Mouse (Mus musculus): ENCODE measurements around the gene Def8. TPM values are rescaled to one million over a fixed set of nuclear protein-coding genes. Genes with fewer than 3 reads are reported as not detected.
A peak's percentile ranks its signal among the peaks of the same experiment; 100 is the strongest.

Gene Def8
- polyA plus RNA-seq, 1 experiment = 55.5 TPM

DNA sequence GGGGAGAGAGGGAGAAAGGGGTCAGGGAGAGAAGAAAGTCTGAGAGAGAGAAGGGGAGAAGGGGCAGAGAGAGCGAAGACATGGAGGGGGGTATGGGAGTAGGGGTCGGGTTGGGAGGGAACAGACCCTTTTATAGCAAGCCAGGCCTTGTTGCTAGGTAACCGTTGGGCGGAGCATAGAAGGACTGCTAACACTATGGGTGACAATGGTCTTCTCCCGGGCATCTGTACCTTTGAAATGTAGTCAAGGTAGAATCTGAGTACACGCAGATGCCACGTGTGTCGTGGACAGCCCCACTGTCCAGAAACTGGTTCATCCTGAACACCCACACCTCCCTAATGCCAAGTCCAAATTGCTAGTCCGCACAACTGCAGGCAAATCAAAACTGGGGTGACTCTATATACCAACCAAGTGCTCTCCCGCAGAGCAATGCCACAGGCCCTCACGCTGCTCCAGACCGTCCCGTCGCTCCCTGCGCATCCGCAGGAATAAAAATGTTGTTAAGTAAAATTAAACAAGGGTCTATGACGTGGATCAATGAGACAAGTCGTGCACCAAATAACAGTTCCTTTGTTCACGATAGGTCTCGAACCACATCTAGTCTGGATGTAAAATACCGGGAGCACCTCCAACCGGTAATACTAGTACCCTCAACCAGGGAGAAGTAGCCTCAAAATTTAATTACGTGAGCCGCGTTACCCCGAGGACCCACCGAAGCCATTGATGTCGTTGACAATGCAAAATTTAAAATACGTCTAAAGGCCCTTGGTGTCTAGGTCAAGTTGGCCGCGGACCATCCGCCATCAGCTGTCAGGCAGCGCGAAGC, 53.8 kb downstream of the Def8 start:
- DNase-seq (ENCODE audit: low read depth) = peak; percentile 71
- TF ChIP-seq POLR2A (IDR thresholded peaks at IDR 0.05; ENCODE audit: borderline replicate concordance, extremely low read depth, insufficient read depth, insufficient read length, poor library complexity, severe bottlenecking) = no peak
- no peak for TF ChIP-seq CTCF (IDR thresholded peaks at IDR 0.05; ENCODE audit: borderline replicate concordance, extremely low read depth, insufficient read depth, insufficient read length)

GRCm38 (mm10) chr8:123477737-123478258, 54.5 kb downstream of the Def8 start, which contains the start of gene Afg3l1:
Gene Afg3l1, plus strand, starts transcription at chr8:123477903.
- DNase-seq (ENCODE audit: low read depth) = peak; percentile 95
- TF ChIP-seq POLR2A (IDR thresholded peaks at IDR 0.05; ENCODE audit: borderline replicate concordance, extremely low read depth, insufficient read depth, insufficient read length, poor library complexity, severe bottlenecking) = peak; percentile 91
- no peak for TF ChIP-seq CTCF (IDR thresholded peaks at IDR 0.05; ENCODE audit: borderline replicate concordance, extremely low read depth, insufficient read depth, insufficient read length)

GRCm38 (mm10) chr8:123478456-123479218, 55.3 kb downstream of the Def8 start:
- peak; percentile 41 for DNase-seq (ENCODE audit: low read depth)
- no peak for TF ChIP-seq POLR2A (IDR thresholded peaks at IDR 0.05; ENCODE audit: borderline replicate concordance, extremely low read depth, insufficient read depth, insufficient read length, poor library complexity, severe bottlenecking)
- no peak for TF ChIP-seq CTCF (IDR thresholded peaks at IDR 0.05; ENCODE audit: borderline replicate concordance, extremely low read depth, insufficient read depth, insufficient read length)

GRCm38 (mm10) chr8:123482627-123483026, 59.3 kb downstream of the Def8 start:
- peak; percentile 21 for DNase-seq (ENCODE audit: low read depth)

GRCm38 (mm10) chr8:123491280-123492075, 68.2 kb downstream of the Def8 start:
- no peak for DNase-seq (ENCODE audit: low read depth)
- TF ChIP-seq CTCF (IDR thresholded peaks at IDR 0.05; ENCODE audit: borderline replicate concordance, extremely low read depth, insufficient read depth, insufficient read length) (no peak), POLR2A (IDR thresholded peaks at IDR 0.05; ENCODE audit: borderline replicate concordance, extremely low read depth, insufficient read depth, insufficient read length, poor library complexity, severe bottlenecking) (no peak)

More at GRCm38 (mm10) chr8:123482627-123483026, 59.3 kb downstream of the Def8 start:
- TF ChIP-seq POLR2A (IDR thresholded peaks at IDR 0.05; ENCODE audit: borderline replicate concordance, extremely low read depth, insufficient read depth, insufficient read length, poor library complexity, severe bottlenecking) (no peak), CTCF (IDR thresholded peaks at IDR 0.05; ENCODE audit: borderline replicate concordance, extremely low read depth, insufficient read depth, insufficient read length) (peak; percentile 30; the same call in 1 of the 2 replicates)

DNA sequence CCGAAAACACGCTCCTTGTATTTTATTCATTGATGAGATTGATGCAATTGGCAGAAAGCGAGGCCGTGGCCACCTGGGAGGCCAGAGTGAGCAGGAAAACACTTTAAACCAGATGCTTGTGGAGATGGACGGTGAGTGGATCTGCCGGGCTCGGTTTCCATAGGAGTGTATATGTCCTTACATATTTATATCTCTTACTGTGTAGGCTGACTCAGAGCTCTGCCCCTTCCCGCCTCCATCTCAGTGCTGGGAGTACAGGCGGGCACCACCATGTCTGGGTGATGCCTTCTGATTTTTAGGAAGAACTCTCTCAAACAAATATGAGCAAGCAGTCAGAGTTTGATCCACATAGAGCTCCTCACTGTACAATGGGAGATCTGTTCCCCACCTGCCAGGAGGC, 69.6 kb downstream of the Def8 start:
- DNase-seq (ENCODE audit: low read depth) = no peak
- TF ChIP-seq POLR2A (IDR thresholded peaks at IDR 0.05; ENCODE audit: borderline replicate concordance, extremely low read depth, insufficient read depth, insufficient read length, poor library complexity, severe bottlenecking) (no peak), CTCF (IDR thresholded peaks at IDR 0.05; ENCODE audit: borderline replicate concordance, extremely low read depth, insufficient read depth, insufficient read length) (no peak)

DNA sequence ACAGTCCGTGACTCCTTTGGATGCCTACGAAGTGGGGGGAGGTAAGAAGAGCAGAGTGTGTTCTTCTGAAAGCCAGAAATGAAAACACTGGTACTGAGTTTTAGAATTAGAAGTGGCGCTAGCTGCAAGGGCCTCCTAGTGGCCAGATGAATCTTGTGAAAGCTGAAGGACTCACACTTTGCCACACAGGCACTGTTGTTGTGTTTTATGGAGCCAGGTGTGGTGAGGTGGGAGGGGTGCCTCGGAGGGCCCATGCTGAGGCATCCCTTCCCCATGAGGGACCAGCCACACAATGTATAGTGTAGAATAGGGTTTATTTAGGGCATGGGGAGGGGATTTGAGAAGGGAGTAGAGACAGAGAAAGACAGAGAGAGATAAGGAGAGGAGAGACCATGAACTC, 74.4 kb downstream of the Def8 start:
- no peak for DNase-seq (ENCODE audit: low read depth)
- peak; percentile 25; the same call in 1 of the 2 replicates for TF ChIP-seq CTCF (IDR thresholded peaks at IDR 0.05; ENCODE audit: borderline replicate concordance, extremely low read depth, insufficient read depth, insufficient read length)
- no peak for TF ChIP-seq POLR2A (IDR thresholded peaks at IDR 0.05; ENCODE audit: borderline replicate concordance, extremely low read depth, insufficient read depth, insufficient read length, poor library complexity, severe bottlenecking)

DNA sequence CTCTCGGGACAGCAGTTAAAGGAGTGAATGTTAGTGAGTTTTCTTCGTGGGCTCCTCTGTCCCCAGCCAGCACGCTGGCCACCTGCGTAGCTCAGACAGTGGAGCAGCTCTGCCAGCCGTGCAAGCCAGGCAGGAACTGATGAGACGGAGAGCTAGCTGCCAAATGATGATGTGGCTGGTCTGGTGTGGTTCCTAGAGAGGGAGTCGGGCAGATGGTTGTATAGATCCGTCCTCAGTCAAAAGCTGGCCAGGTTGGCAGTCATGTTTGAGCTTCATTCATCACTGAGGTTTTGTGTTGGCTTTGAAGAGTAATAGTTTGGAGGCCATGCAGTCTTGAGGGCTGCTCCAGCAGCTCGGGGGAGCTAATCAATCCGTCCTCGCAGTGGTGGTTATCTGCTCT, 75.6 kb downstream of the Def8 start:
- peak; percentile 28 for DNase-seq (ENCODE audit: low read depth)
- TF ChIP-seq POLR2A (IDR thresholded peaks at IDR 0.05; ENCODE audit: borderline replicate concordance, extremely low read depth, insufficient read depth, insufficient read length, poor library complexity, severe bottlenecking) (no peak), CTCF (IDR thresholded peaks at IDR 0.05; ENCODE audit: borderline replicate concordance, extremely low read depth, insufficient read depth, insufficient read length) (no peak)

- no peak for TF ChIP-seq CTCF (IDR thresholded peaks at IDR 0.05; ENCODE audit: borderline replicate concordance, extremely low read depth, insufficient read depth, insufficient read length)
- no peak for TF ChIP-seq POLR2A (IDR thresholded peaks at IDR 0.05; ENCODE audit: borderline replicate concordance, extremely low read depth, insufficient read depth, insufficient read length, poor library complexity, severe bottlenecking)
- DNase-seq (ENCODE audit: low read depth) = no peak
Measured at GRCm38 (mm10) chr8:123499556-123499955, 76.2 kb downstream of the Def8 start.

- no peak for DNase-seq (ENCODE audit: low read depth)
- no peak for TF ChIP-seq POLR2A (IDR thresholded peaks at IDR 0.05; ENCODE audit: borderline replicate concordance, extremely low read depth, insufficient read depth, insufficient read length, poor library complexity, severe bottlenecking)
- no peak for TF ChIP-seq CTCF (IDR thresholded peaks at IDR 0.05; ENCODE audit: borderline replicate concordance, extremely low read depth, insufficient read depth, insufficient read length)
Measured at GRCm38 (mm10) chr8:123502192-123502591, 78.9 kb downstream of the Def8 start.
